Mouse (Mus musculus) adrenal gland, postnatal 14 days (tissue): ENCODE measurements around the gene 2510009E07Rik. TPM values are rescaled to one million over a fixed set of nuclear protein-coding genes. Genes with fewer than 3 reads are reported as not detected.
A peak's percentile ranks its signal among the peaks of the same experiment; 100 is the strongest.

Experiments
- DNase-seq: peaks from one replicate; pipeline ENCODE4 v3.0.0; 2021; ENCODE audit warnings: mixed read lengths
- long read RNA-seq, 2 experiments: library from polyadenylated mRNA; stranded (forward); transcript quantifications; one replicate each; pipeline ENCODE4 v2.0.0; 2021
- total RNA-seq: library from RNA; stranded (reverse); gene quantifications from 2 replicates; pipeline ENCODE4 v1.2.3, GENCODE M21; 2021

2510009E07Rik gene
- total RNA-seq = 16.7 and 17.5 TPM in 2 replicates
- long read RNA-seq, experiment 1, full-length matches to known transcripts = 7 of 9 reads
- long read RNA-seq, experiment 1, partial matches to known transcripts = 0 of 9 reads
- long read RNA-seq, experiment 1, other reads (novel, unspliced or antisense) = 2 of 9 reads
- long read RNA-seq, experiment 2, full-length matches to known transcripts = 7 of 8 reads
- long read RNA-seq, experiment 2, partial matches to known transcripts = 0 of 8 reads
- long read RNA-seq, experiment 2, other reads (novel, unspliced or antisense) = 1 of 8 reads

GRCm38 (mm10) chr16:21694463-21695241, at the start of gene 2510009E07Rik:
Gene 2510009E07Rik, minus strand, starts transcription at chr16:21694665.
- peak; percentile 94 for DNase-seq

- no peak for DNase-seq
Measured at GRCm38 (mm10) chr16:21743401-21743800, 48.9 kb upstream of the 2510009E07Rik start.

- DNase-seq = no peak
Measured at GRCm38 (mm10) chr16:21742898-21743297, 48.4 kb upstream of the 2510009E07Rik start.

GRCm38 (mm10) chr16:21742191-21742870, 47.9 kb upstream of the 2510009E07Rik start:
- no peak for DNase-seq

- DNase-seq = no peak
Measured at GRCm38 (mm10) chr16:21741542-21741941, 47.1 kb upstream of the 2510009E07Rik start.

- DNase-seq = no peak
Measured at GRCm38 (mm10) chr16:21735638-21736037, 41.2 kb upstream of the 2510009E07Rik start.

GRCm38 (mm10) chr16:21727897-21728364, 33.5 kb upstream of the 2510009E07Rik start:
- peak; percentile 82 for DNase-seq

- DNase-seq = no peak
Measured at GRCm38 (mm10) chr16:21727421-21727820, 33.0 kb upstream of the 2510009E07Rik start.

- DNase-seq = no peak
Measured at GRCm38 (mm10) chr16:21724261-21724660, 29.8 kb upstream of the 2510009E07Rik start.

- no peak for DNase-seq
Measured at GRCm38 (mm10) chr16:21719770-21720169, 25.3 kb upstream of the 2510009E07Rik start.

- no peak for DNase-seq
Measured at GRCm38 (mm10) chr16:21714516-21714915, 20.1 kb upstream of the 2510009E07Rik start.

GRCm38 (mm10) chr16:21710321-21710720, 15.9 kb upstream of the 2510009E07Rik start:
- DNase-seq = peak; percentile 40

GRCm38 (mm10) chr16:21704691-21705090, 10.2 kb upstream of the 2510009E07Rik start:
- no peak for DNase-seq

- no peak for DNase-seq
Measured at GRCm38 (mm10) chr16:21702314-21702690, 7.8 kb upstream of the 2510009E07Rik start.

- DNase-seq = no peak
Measured at GRCm38 (mm10) chr16:21701611-21702313, 7.3 kb upstream of the 2510009E07Rik start.

GRCm38 (mm10) chr16:21698136-21698535, 3.7 kb upstream of the 2510009E07Rik start:
- no peak for DNase-seq

- DNase-seq = no peak
Measured at GRCm38 (mm10) chr16:21696946-21697345, 2.5 kb upstream of the 2510009E07Rik start.

GRCm38 (mm10) chr16:21695242-21695578, 745 bp upstream of the 2510009E07Rik start:
- peak; percentile 68 for DNase-seq

GRCm38 (mm10) chr16:21693981-21694462, 443 bp downstream of the 2510009E07Rik start:
- peak; percentile 73 for DNase-seq

GRCm38 (mm10) chr16:21690216-21690755, 4.2 kb downstream of the 2510009E07Rik start:
- DNase-seq = no peak

- DNase-seq = no peak
Measured at GRCm38 (mm10) chr16:21689141-21689540, 5.3 kb downstream of the 2510009E07Rik start.

- no peak for DNase-seq
Measured at GRCm38 (mm10) chr16:21687406-21687805, 7.1 kb downstream of the 2510009E07Rik start.
